Mouse (Mus musculus) C2C12 (cell line): ENCODE results near the gene Hapln4. TPM values are rescaled to one million over a fixed set of nuclear protein-coding genes. Genes with fewer than 3 reads are reported as not detected.

Experiments
- H3K27me3 ChIP-seq: one replicate; pipeline ENCODE4 v1.6.1; 2011; ENCODE audit not compliant: control insufficient read depth, insufficient read depth, insufficient read length
- H3K36me3 ChIP-seq: one replicate; pipeline ENCODE4 v1.6.1; 2011; ENCODE audit not compliant: control insufficient read depth, insufficient read depth
- H3K4me3 ChIP-seq: one replicate; pipeline ENCODE4 v1.5.1; 2011; ENCODE audit warnings: mild to moderate bottlenecking, control low read depth; ENCODE audit not compliant: poor library complexity, insufficient read depth, severe bottlenecking
- H3K79me2 ChIP-seq: one replicate; pipeline ENCODE4 v1.6.1; 2011; ENCODE audit not compliant: control insufficient read depth, insufficient read depth
- H3K79me3 ChIP-seq: one replicate; pipeline ENCODE4 v1.6.1; 2011; ENCODE audit warnings: low read depth, control low read depth
- H3ac ChIP-seq: one replicate; pipeline ENCODE3; 2011; ENCODE audit warnings: low read depth; ENCODE audit not compliant: control insufficient read depth, insufficient read length
- CEBPB ChIP-seq: IDR thresholded peaks from one replicate; pipeline ENCODE4 v1.6.1; 2011; ENCODE audit warnings: low read depth, mild to moderate bottlenecking, control low read depth, moderate library complexity
- CTCF ChIP-seq: IDR thresholded peaks from one replicate; pipeline ENCODE4 v1.5.1; 2011; ENCODE audit not compliant: control insufficient read depth, insufficient read depth, insufficient read length
- FOSL1 ChIP-seq: IDR thresholded peaks from one replicate; pipeline ENCODE4 v1.8.0; 2011; ENCODE audit warnings: mild to moderate bottlenecking, low read length; ENCODE audit not compliant: poor library complexity, insufficient read depth, severe bottlenecking
- MAX ChIP-seq: IDR thresholded peaks from one replicate; pipeline ENCODE4 v1.6.1; 2011; ENCODE audit warnings: mild to moderate bottlenecking, control low read depth
- MYOD1 ChIP-seq: IDR thresholded peaks from one replicate; pipeline ENCODE4 v1.6.1; 2011; ENCODE audit warnings: low read depth; ENCODE audit not compliant: control insufficient read depth, insufficient read length
- MYOG ChIP-seq: IDR thresholded peaks from one replicate; pipeline ENCODE4 v1.6.1; 2011; ENCODE audit not compliant: control insufficient read depth, insufficient read length; ENCODE audit errors: extremely low read depth
- USF1 ChIP-seq: IDR thresholded peaks from one replicate; pipeline ENCODE4 v1.6.1; 2011; ENCODE audit warnings: low read depth, mild to moderate bottlenecking, control low read depth, moderate library complexity
- polyA plus RNA-seq: library from polyadenylated mRNA; unstranded; fragments of >200 nt; fragmentation: generic; extraction: Trizol; gene quantifications from one replicate; pipeline ENCODE4 v1.2.1, GENCODE M21; 2012; ENCODE audit warnings: missing spikeins

Hapln4 gene
- polyA plus RNA-seq, 1 experiment: 1.0 TPM

- no peaks in the 10 kb centered on the region for H3K36me3 ChIP-seq
- no peak overlapping the region for H3ac ChIP-seq
- H3K79me2 ChIP-seq: no peaks in the 10 kb centered on the region
- no peak overlapping the region for H3K4me3 ChIP-seq
- H3K79me3 ChIP-seq: no peaks in the 10 kb centered on the region
- H3K27me3 ChIP-seq: peaks cover 51% of the 10 kb centered on the region
- no peak for TF ChIP-seq CEBPB
- no peak for TF ChIP-seq USF1
- no peak for TF ChIP-seq CTCF
- TF ChIP-seq FOSL1: no peak
- TF ChIP-seq MYOG: no peak
- TF ChIP-seq MAX: no peak
- TF ChIP-seq MYOD1: no peak
Measured at GRCm38 (mm10) chr8:70104922-70105321, 21.7 kb downstream of the Hapln4 start.

- Histone ChIP-seq H3K36me3 (no peaks in the 10 kb centered on the region), H3K27me3 (peaks cover 83% of the 10 kb centered on the region), H3K79me3 (no peaks in the 10 kb centered on the region), H3K79me2 (no peaks in the 10 kb centered on the region), H3K4me3 (no peak overlapping the region), H3ac (no peak overlapping the region)
- TF ChIP-seq USF1: no peak
- no peak for TF ChIP-seq MAX
- TF ChIP-seq FOSL1: no peak
- no peak for TF ChIP-seq CEBPB
- no peak for TF ChIP-seq CTCF
- no peak for TF ChIP-seq MYOD1
- TF ChIP-seq MYOG: no peak
Measured at GRCm38 (mm10) chr8:70110451-70110850, 27.2 kb downstream of the Hapln4 start.

- no peaks in the 10 kb centered on the region for H3K79me3 ChIP-seq
- H3ac ChIP-seq: no peak overlapping the region
- H3K36me3 ChIP-seq: no peaks in the 10 kb centered on the region
- H3K4me3 ChIP-seq: no peak overlapping the region
- H3K27me3 ChIP-seq: peaks cover 78% of the 10 kb centered on the region
- no peaks in the 10 kb centered on the region for H3K79me2 ChIP-seq
- TF ChIP-seq CTCF: no peak
- TF ChIP-seq FOSL1: no peak
- TF ChIP-seq MYOG: no peak
- TF ChIP-seq MYOD1: no peak
- TF ChIP-seq MAX: no peak
- TF ChIP-seq USF1: no peak
- no peak for TF ChIP-seq CEBPB
Measured at GRCm38 (mm10) chr8:70111192-70111795, 28.0 kb downstream of the Hapln4 start.

GRCm38 (mm10) chr8:70112401-70113016 lies 29.3 kb downstream of the Hapln4 start:
- Histone ChIP-seq H3K79me2 (no peaks in the 10 kb centered on the region), H3ac (no peak overlapping the region), H3K79me3 (no peaks in the 10 kb centered on the region), H3K27me3 (peaks cover 75% of the 10 kb centered on the region), H3K4me3 (no peak overlapping the region), H3K36me3 (no peaks in the 10 kb centered on the region)
- TF ChIP-seq USF1: no peak
- no peak for TF ChIP-seq FOSL1
- no peak for TF ChIP-seq CTCF
- TF ChIP-seq MYOG: no peak
- TF ChIP-seq CEBPB: no peak
- TF ChIP-seq MAX: no peak
- TF ChIP-seq MYOD1: no peak

- Histone ChIP-seq H3K27me3 (peaks cover 72% of the 10 kb centered on the region), H3ac (no peak overlapping the region), H3K79me2 (no peaks in the 10 kb centered on the region), H3K79me3 (no peaks in the 10 kb centered on the region), H3K4me3 (no peak overlapping the region), H3K36me3 (no peaks in the 10 kb centered on the region)
- TF ChIP-seq CEBPB (no peak), FOSL1 (no peak), USF1 (no peak), MYOG (no peak), MAX (no peak), CTCF (no peak), MYOD1 (no peak)
Measured at GRCm38 (mm10) chr8:70114488-70114887, 31.2 kb downstream of the Hapln4 start.
